Mouse (Mus musculus): Measurements from ENCODE around the gene Prrg1. TPM values are rescaled to one million over a fixed set of nuclear protein-coding genes. Genes with fewer than 3 reads are reported as not detected.
A peak's percentile ranks its signal among the peaks of the same experiment; 100 is the strongest.

Prrg1 gene
- polyA plus RNA-seq (2016; fragmentation: Nextera tagmentation; extraction: Ambion mirVana) = 4.7 and 5.8 TPM in 2 replicates

DNA sequence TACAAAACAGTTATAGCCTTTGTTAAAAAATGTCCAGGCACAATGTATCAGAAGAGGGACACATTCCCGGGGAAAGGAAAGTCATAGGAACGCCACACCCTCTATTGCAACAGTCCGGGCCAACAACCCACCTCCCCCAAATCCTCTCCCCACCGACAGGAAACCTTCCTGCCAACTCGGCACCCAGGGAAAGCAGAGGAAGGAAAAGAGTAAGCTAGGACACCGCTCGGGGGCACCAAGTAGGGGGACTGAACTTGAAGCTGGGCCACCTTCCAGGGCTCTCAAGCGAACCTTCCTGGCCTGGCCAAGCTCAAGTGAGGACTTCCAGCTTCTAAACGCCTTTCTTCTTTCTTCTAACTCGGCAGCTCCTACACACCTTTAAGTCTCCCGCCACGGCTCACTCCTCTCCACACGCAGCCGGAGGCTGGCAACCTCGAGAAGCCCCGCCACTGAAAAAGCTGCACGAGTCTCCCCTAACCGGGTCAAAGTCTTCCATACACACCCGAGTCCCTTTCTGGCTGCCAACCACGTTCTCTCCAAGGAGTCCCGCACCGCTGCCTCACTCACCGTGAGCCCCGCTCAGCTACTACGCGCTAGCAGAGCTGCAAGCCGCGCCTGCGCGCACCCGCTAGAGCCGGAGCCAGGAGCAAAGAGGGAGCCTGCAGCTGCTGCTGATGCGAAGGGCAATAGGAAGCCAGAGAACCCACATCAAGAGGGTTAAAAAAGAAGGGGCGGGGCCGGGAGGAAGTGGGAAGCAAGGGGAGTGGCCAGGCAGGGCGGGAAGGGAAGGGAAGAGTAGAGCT lies at the start of gene Prrg1:
Gene Prrg1, minus strand, starts transcription at position 695 of the 803 bp plus-strand sequence.
- H3K27me3 ChIP-seq (replicated peaks) = no peaks in the 10 kb centered on the region
- no peaks in the 10 kb centered on the region for H3K4me1 ChIP-seq
- 14% methylated on average over 36 of the region's 36 CpGs for WGBS
- H3K4me3 ChIP-seq = peak within 1 kb of the TSS; percentile 48
- ATAC-seq (ENCODE audit: low FRiP score, low read depth) = peak; percentile 98
- no peaks in the 10 kb centered on the region for H3K36me3 ChIP-seq
- no peaks in the 10 kb centered on the region for H3K9me3 ChIP-seq
- H3K4me2 ChIP-seq (replicated peaks) = peak within 1 kb of the TSS; percentile 56
- peak within 1 kb of the TSS; percentile 46; the same call in 1 of the 2 replicates for H3K27ac ChIP-seq
- H3K9ac ChIP-seq = peak within 1 kb of the TSS; percentile 53

- WGBS = 62% methylated on average over 2 of the region's 2 CpGs
- Histone ChIP-seq H3K4me1 (no peaks in the 10 kb centered on the region), H3K4me2 (replicated peaks) (no peak overlapping the region), H3K4me3 (no peak overlapping the region), H3K9ac (no peak overlapping the region), H3K36me3 (no peaks in the 10 kb centered on the region), H3K9me3 (no peaks in the 10 kb centered on the region), H3K27ac (no peak overlapping the region), H3K27me3 (replicated peaks) (no peaks in the 10 kb centered on the region)
- no peak for ATAC-seq (ENCODE audit: low FRiP score, low read depth)
Measured at GRCm38 (mm10) chrX:78605814-78606213, 22.1 kb upstream of the Prrg1 start.

GRCm38 (mm10) chrX:78593138-78593537 lies 9.4 kb upstream of the Prrg1 start:
- 83% methylated on average over 2 of the region's 2 CpGs for WGBS
- no peaks in the 10 kb centered on the region for H3K27me3 ChIP-seq (replicated peaks)
- H3K9me3 ChIP-seq = no peaks in the 10 kb centered on the region
- H3K4me1 ChIP-seq = no peaks in the 10 kb centered on the region
- H3K9ac ChIP-seq = no peak overlapping the region
- H3K4me2 ChIP-seq (replicated peaks) = no peak overlapping the region
- ATAC-seq (ENCODE audit: low FRiP score, low read depth) = no peak
- no peaks in the 10 kb centered on the region for H3K36me3 ChIP-seq
- no peak overlapping the region for H3K4me3 ChIP-seq
- H3K27ac ChIP-seq = no peak overlapping the region

- 25% methylated on average over 6 of the region's 21 CpGs for WGBS
- no peaks in the 10 kb centered on the region for H3K4me1 ChIP-seq
- ATAC-seq (ENCODE audit: low FRiP score, low read depth) = peak; percentile 57
- H3K9ac ChIP-seq = peak overlapping the region; percentile 53; the same call in 1 of the 2 replicates
- no peaks in the 10 kb centered on the region for H3K36me3 ChIP-seq
- peak overlapping the region; percentile 48 for H3K4me3 ChIP-seq
- H3K4me2 ChIP-seq (replicated peaks) = peak overlapping the region; percentile 56
- H3K27me3 ChIP-seq (replicated peaks) = no peaks in the 10 kb centered on the region
- H3K9me3 ChIP-seq = no peaks in the 10 kb centered on the region
- H3K27ac ChIP-seq = no peak overlapping the region
Measured at GRCm38 (mm10) chrX:78582854-78583201, 868 bp downstream of the Prrg1 start.

GRCm38 (mm10) chrX:78563451-78563850 lies 20.2 kb downstream of the Prrg1 start:
- Histone ChIP-seq H3K36me3 (no peaks in the 10 kb centered on the region), H3K4me2 (replicated peaks) (no peak overlapping the region), H3K9me3 (no peaks in the 10 kb centered on the region), H3K27me3 (replicated peaks) (no peaks in the 10 kb centered on the region), H3K9ac (no peak overlapping the region), H3K27ac (no peak overlapping the region), H3K4me3 (no peak overlapping the region), H3K4me1 (no peaks in the 10 kb centered on the region)
- WGBS = 67% methylated on average over 2 of the region's 2 CpGs
- no peak for ATAC-seq (ENCODE audit: low FRiP score, low read depth)

DNA sequence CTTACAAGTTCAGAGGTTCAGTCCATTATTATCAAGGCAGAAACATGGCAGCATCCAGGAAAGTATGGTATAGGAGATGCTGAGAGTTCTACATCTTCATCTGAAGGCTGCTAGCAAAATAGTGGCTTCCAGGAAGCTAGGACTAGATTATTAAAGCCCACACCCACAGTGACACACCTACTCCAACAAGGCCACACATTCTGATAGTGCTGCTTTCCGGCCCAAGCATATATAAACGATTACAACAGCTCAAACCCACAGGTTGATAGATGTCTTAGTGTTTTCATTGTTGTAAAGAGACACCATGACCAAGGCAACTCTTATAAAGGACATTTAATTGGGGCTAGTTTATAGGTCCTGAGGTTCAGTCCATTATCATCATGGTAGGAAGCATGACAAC lies 30.3 kb downstream of the Prrg1 start:
- no peak overlapping the region for H3K4me3 ChIP-seq
- no peaks in the 10 kb centered on the region for H3K36me3 ChIP-seq
- H3K9me3 ChIP-seq = no peaks in the 10 kb centered on the region
- no peak overlapping the region for H3K9ac ChIP-seq
- 89% methylated on average over 2 of the region's 2 CpGs for WGBS
- no peak for ATAC-seq (ENCODE audit: low FRiP score, low read depth)
- no peaks in the 10 kb centered on the region for H3K4me1 ChIP-seq
- H3K27ac ChIP-seq = no peak overlapping the region
- H3K4me2 ChIP-seq (replicated peaks) = no peak overlapping the region
- H3K27me3 ChIP-seq (replicated peaks) = no peaks in the 10 kb centered on the region

- no peak overlapping the region for H3K27ac ChIP-seq
- 83% methylated on average over 1 of the region's 1 CpGs for WGBS
- no peak overlapping the region for H3K4me2 ChIP-seq (replicated peaks)
- no peak overlapping the region for H3K4me3 ChIP-seq
- H3K4me1 ChIP-seq = no peaks in the 10 kb centered on the region
- no peak for ATAC-seq (ENCODE audit: low FRiP score, low read depth)
- no peaks in the 10 kb centered on the region for H3K9me3 ChIP-seq
- H3K36me3 ChIP-seq = no peaks in the 10 kb centered on the region
- H3K9ac ChIP-seq = no peak overlapping the region
- no peaks in the 10 kb centered on the region for H3K27me3 ChIP-seq (replicated peaks)
Measured at GRCm38 (mm10) chrX:78552704-78553103, 31.0 kb downstream of the Prrg1 start.

GRCm38 (mm10) chrX:78547696-78548095 lies 36.0 kb downstream of the Prrg1 start:
- no peaks in the 10 kb centered on the region for H3K9me3 ChIP-seq
- H3K4me3 ChIP-seq = no peak overlapping the region
- WGBS = 36% methylated on average over 1 of the region's 1 CpGs
- no peaks in the 10 kb centered on the region for H3K4me1 ChIP-seq
- no peak overlapping the region for H3K27ac ChIP-seq
- no peak for ATAC-seq (ENCODE audit: low FRiP score, low read depth)
- H3K9ac ChIP-seq = no peak overlapping the region
- no peaks in the 10 kb centered on the region for H3K27me3 ChIP-seq (replicated peaks)
- no peaks in the 10 kb centered on the region for H3K36me3 ChIP-seq
- H3K4me2 ChIP-seq (replicated peaks) = no peak overlapping the region

- H3K4me2 ChIP-seq (replicated peaks) = no peak overlapping the region
- H3K9me3 ChIP-seq = no peaks in the 10 kb centered on the region
- H3K27me3 ChIP-seq (replicated peaks) = no peaks in the 10 kb centered on the region
- H3K9ac ChIP-seq = no peak overlapping the region
- ATAC-seq (ENCODE audit: low FRiP score, low read depth) = no peak
- H3K4me3 ChIP-seq = no peak overlapping the region
- no peak overlapping the region for H3K27ac ChIP-seq
- H3K36me3 ChIP-seq = no peaks in the 10 kb centered on the region
- H3K4me1 ChIP-seq = no peaks in the 10 kb centered on the region
Measured at GRCm38 (mm10) chrX:78539734-78540133, 44.0 kb downstream of the Prrg1 start.

GRCm38 (mm10) chrX:78538632-78539316 lies 44.9 kb downstream of the Prrg1 start:
- no peaks in the 10 kb centered on the region for H3K27me3 ChIP-seq (replicated peaks)
- H3K4me2 ChIP-seq (replicated peaks) = no peak overlapping the region
- ATAC-seq (ENCODE audit: low FRiP score, low read depth) = no peak
- no peak overlapping the region for H3K9ac ChIP-seq
- H3K4me3 ChIP-seq = no peak overlapping the region
- WGBS = 71% methylated on average over 2 of the region's 2 CpGs
- H3K27ac ChIP-seq = no peak overlapping the region
- H3K9me3 ChIP-seq = no peaks in the 10 kb centered on the region
- H3K36me3 ChIP-seq = no peaks in the 10 kb centered on the region
- H3K4me1 ChIP-seq = no peaks in the 10 kb centered on the region

DNA sequence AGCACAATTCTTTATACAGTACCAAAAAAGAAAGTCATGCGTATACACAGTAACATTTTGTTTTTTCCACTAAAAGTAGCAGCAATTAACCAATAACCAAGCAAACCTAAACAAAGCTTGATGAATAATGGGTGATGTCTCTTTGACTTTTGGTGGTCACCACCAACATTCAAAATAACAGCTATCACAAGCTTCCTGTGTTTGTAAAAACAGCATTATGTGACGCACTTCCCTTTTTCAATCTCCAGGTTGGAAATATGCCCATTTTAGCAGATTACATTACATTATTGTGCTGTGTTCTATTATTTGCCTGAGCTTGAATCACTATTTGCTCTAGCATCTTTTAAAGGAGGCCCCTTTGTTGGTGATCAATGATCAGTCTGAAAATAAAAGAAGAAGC lies 65.4 kb downstream of the Prrg1 start:
- H3K4me3 ChIP-seq = no peak overlapping the region
- no peaks in the 10 kb centered on the region for H3K27me3 ChIP-seq (replicated peaks)
- H3K9ac ChIP-seq = no peak overlapping the region
- H3K36me3 ChIP-seq = no peaks in the 10 kb centered on the region
- WGBS = 92% methylated on average over 2 of the region's 2 CpGs
- H3K27ac ChIP-seq = no peak overlapping the region
- no peaks in the 10 kb centered on the region for H3K9me3 ChIP-seq
- no peaks in the 10 kb centered on the region for H3K4me1 ChIP-seq
- no peak overlapping the region for H3K4me2 ChIP-seq (replicated peaks)
- ATAC-seq (ENCODE audit: low FRiP score, low read depth) = no peak

DNA sequence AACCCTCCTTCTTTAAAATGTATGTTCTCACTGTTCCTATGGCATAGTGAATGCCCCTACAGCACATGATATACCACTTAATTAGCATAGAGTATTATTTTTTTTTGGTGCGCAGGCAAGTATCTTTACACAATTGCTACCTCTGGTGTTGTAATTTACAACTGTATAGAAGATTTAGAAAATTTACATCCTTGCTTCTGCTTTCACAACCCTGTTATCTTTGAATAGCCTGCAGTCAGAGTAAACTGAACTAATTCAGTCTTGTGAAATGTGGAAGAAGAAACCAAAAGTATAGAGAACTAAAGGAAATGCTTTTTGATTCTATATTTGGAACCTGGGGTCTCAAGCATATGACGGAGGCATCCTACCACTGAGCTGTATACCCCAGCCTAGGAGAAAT lies 100.7 kb downstream of the Prrg1 start:
- no peaks in the 10 kb centered on the region for H3K27me3 ChIP-seq (replicated peaks)
- no peak overlapping the region for H3K4me2 ChIP-seq (replicated peaks)
- no peaks in the 10 kb centered on the region for H3K4me1 ChIP-seq
- no peak overlapping the region for H3K27ac ChIP-seq
- no peak for ATAC-seq (ENCODE audit: low FRiP score, low read depth)
- H3K36me3 ChIP-seq = no peaks in the 10 kb centered on the region
- H3K4me3 ChIP-seq = no peak overlapping the region
- 91% methylated on average over 2 of the region's 2 CpGs for WGBS
- no peak overlapping the region for H3K9ac ChIP-seq
- H3K9me3 ChIP-seq = no peaks in the 10 kb centered on the region

GRCm38 (mm10) chrX:78479710-78480109 lies 104.0 kb downstream of the Prrg1 start:
- no peaks in the 10 kb centered on the region for H3K27me3 ChIP-seq (replicated peaks)
- H3K4me3 ChIP-seq = no peak overlapping the region
- 72% methylated on average over 3 of the region's 3 CpGs for WGBS
- H3K4me2 ChIP-seq (replicated peaks) = no peak overlapping the region
- H3K9ac ChIP-seq = no peak overlapping the region
- no peak overlapping the region for H3K27ac ChIP-seq
- no peaks in the 10 kb centered on the region for H3K9me3 ChIP-seq
- H3K36me3 ChIP-seq = no peaks in the 10 kb centered on the region
- ATAC-seq (ENCODE audit: low FRiP score, low read depth) = no peak
- H3K4me1 ChIP-seq = no peaks in the 10 kb centered on the region

All from neural tube, embryonic 12.5 days (tissue).